Mouse (Mus musculus): Measurements from ENCODE around the gene Ankrd11.

DNA sequence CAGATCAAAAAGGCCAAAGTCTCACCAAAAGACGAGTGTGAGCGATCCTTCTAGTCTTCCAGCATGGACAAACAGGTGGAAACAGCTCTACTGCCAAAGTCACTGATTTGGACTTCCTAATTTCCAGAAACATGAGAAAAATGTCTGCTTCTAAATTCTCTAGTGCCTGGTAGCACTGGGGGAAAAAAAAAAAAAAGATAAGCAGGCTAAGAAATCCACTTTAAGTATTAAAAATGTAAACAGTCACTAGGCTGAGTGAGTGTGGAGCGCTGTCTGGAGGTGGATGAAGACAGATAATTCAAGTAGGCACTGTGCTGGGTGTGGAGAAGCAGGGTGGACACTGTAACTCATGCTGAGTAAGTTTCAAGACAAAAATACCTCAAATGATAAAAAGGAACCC lies 106.2 kb downstream of the Ankrd11 start:
- TF ChIP-seq CTCF (IDR thresholded peaks at IDR 0.05; ENCODE audit: low read depth), result no peak
- no peak for TF ChIP-seq EP300 (IDR thresholded peaks at IDR 0.05; ENCODE audit: low read depth)
